Mouse (Mus musculus): ENCODE data around the gene Chrnb1. TPM values are rescaled to one million over a fixed set of nuclear protein-coding genes. Genes with fewer than 3 reads are reported as not detected.

Chrnb1 gene
- polyA plus RNA-seq, 1 experiment from 2014 or later, result 13.8 TPM

- WGBS, result 53% methylated on average over 8 of the region's 8 CpGs
- H3K27ac ChIP-seq (ENCODE audit: low read length), result 0 out of 2 replicates have a peak overlapping the region, but pooled peaks have one; percentile 38
- peaks cover 43% of the 10 kb centered on the region for H3K4me1 ChIP-seq (ENCODE audit: insufficient read depth, low read length)
- no peaks in the 10 kb centered on the region for H3K9me3 ChIP-seq (ENCODE audit: low read length)
- peak overlapping the region; percentile 81 for H3K9ac ChIP-seq (replicated peaks; ENCODE audit: low read length)
- H3K4me3 ChIP-seq (ENCODE audit: low read length), result peak overlapping the region; percentile 47
- ATAC-seq (ENCODE audit: low FRiP score, low TSS enrichment), result no peak
- H3K4me2 ChIP-seq (replicated peaks; ENCODE audit: low read depth, low read length), result peak overlapping the region; percentile 98
- no peaks in the 10 kb centered on the region; the same call in 1 of the 2 replicates for H3K27me3 ChIP-seq (ENCODE audit: insufficient read depth, low read length)
- H3K36me3 ChIP-seq (ENCODE audit: insufficient read depth, low read length), result 0 out of 2 replicates have a peak, but pooled peaks cover 12% of the 10 kb centered on the region
These were observed 37.8 kb upstream of the Chrnb1 start for GRCm38 (mm10) chr11:69833554-69833953.

GRCm38 (mm10) chr11:69828832-69829231, 33.1 kb upstream of the Chrnb1 start:
- H3K4me2 ChIP-seq (replicated peaks; ENCODE audit: low read depth, low read length), result no peak overlapping the region
- H3K9ac ChIP-seq (replicated peaks; ENCODE audit: low read length), result no peak overlapping the region
- H3K36me3 ChIP-seq (ENCODE audit: insufficient read depth, low read length), result peaks cover 41% of the 10 kb centered on the region
- peaks cover 14% of the 10 kb centered on the region for H3K4me1 ChIP-seq (ENCODE audit: insufficient read depth, low read length)
- no peak overlapping the region for H3K4me3 ChIP-seq (ENCODE audit: low read length)
- no peaks in the 10 kb centered on the region for H3K9me3 ChIP-seq (ENCODE audit: low read length)
- 61% methylated on average over 5 of the region's 5 CpGs for WGBS
- no peak overlapping the region for H3K27ac ChIP-seq (ENCODE audit: low read length)
- no peaks in the 10 kb centered on the region; the same call in 1 of the 2 replicates for H3K27me3 ChIP-seq (ENCODE audit: insufficient read depth, low read length)
- no peak for ATAC-seq (ENCODE audit: low FRiP score, low TSS enrichment)

GRCm38 (mm10) chr11:69823456-69823855, 27.7 kb upstream of the Chrnb1 start:
- H3K27me3 ChIP-seq (ENCODE audit: insufficient read depth, low read length), result no peaks in the 10 kb centered on the region
- peaks cover 29% of the 10 kb centered on the region for H3K36me3 ChIP-seq (ENCODE audit: insufficient read depth, low read length)
- H3K27ac ChIP-seq (ENCODE audit: low read length), result no peak overlapping the region
- no peak overlapping the region for H3K4me2 ChIP-seq (replicated peaks; ENCODE audit: low read depth, low read length)
- H3K4me1 ChIP-seq (ENCODE audit: insufficient read depth, low read length), result no peaks in the 10 kb centered on the region
- WGBS, result 48% methylated on average over 2 of the region's 2 CpGs
- H3K9ac ChIP-seq (replicated peaks; ENCODE audit: low read length), result no peak overlapping the region
- H3K4me3 ChIP-seq (ENCODE audit: low read length), result no peak overlapping the region
- no peak for ATAC-seq (ENCODE audit: low FRiP score, low TSS enrichment)
- no peaks in the 10 kb centered on the region for H3K9me3 ChIP-seq (ENCODE audit: low read length)

DNA sequence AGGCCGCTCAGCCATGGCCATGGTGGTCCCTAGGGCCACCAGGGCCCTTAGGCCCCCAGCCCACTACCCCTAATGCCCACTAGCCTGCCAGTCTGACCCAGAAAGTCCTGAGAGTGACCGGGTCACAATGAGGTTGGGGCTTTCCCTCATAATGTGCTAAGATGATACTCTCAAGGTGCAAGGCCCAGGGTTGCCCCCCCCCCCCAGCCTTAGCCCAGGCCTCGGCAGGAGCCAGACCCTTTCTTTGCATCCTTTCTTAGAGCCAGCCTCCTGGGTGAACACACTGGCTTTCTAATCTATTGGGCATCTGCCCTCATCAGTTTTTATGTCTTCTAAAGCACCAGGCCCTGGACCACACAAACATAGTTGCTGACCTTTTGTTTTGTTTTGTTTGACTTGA, 26.3 kb upstream of the Chrnb1 start, which contains the start of gene Spem1:
Gene Spem1 (minus strand): TSS at position 101 of the 400 bp plus-strand sequence.
- 81% methylated on average over 3 of the region's 3 CpGs for WGBS
- no peak within 1 kb of the TSS for H3K4me3 ChIP-seq (ENCODE audit: low read length)
- H3K9me3 ChIP-seq (ENCODE audit: low read length), result peaks cover 9% of the 10 kb centered on the region; the same call in 1 of the 2 replicates
- no peaks in the 10 kb centered on the region for H3K27me3 ChIP-seq (ENCODE audit: insufficient read depth, low read length)
- no peak within 1 kb of the TSS for H3K27ac ChIP-seq (ENCODE audit: low read length)
- peaks cover 16% of the 10 kb centered on the region for H3K36me3 ChIP-seq (ENCODE audit: insufficient read depth, low read length)
- ATAC-seq (ENCODE audit: low FRiP score, low TSS enrichment), result no peak
- no peak within 1 kb of the TSS for H3K4me2 ChIP-seq (replicated peaks; ENCODE audit: low read depth, low read length)
- H3K9ac ChIP-seq (replicated peaks; ENCODE audit: low read length), result no peak within 1 kb of the TSS
- H3K4me1 ChIP-seq (ENCODE audit: insufficient read depth, low read length), result no peaks in the 10 kb centered on the region

DNA sequence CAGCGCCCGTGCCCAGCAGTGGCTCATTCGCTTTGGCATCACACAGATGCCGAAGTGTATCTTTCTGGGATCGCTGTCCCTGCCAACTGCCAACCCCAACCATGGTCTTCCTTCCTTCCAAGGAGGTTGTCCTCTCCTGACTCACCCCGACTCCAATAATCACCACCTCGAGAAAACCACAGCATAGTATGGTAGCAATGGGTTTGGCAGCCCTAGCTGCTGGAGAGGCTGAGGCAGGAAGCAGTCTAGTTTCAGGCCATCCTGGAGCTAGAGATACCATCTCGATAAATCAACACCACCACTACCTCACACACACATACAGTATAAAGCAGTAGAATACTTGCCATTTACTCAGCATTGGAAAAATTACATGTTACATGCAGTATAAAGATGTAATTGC, 23.1 kb upstream of the Chrnb1 start:
- H3K36me3 ChIP-seq (ENCODE audit: insufficient read depth, low read length), result no peaks in the 10 kb centered on the region
- no peak for ATAC-seq (ENCODE audit: low FRiP score, low TSS enrichment)
- no peak overlapping the region for H3K27ac ChIP-seq (ENCODE audit: low read length)
- H3K9ac ChIP-seq (replicated peaks; ENCODE audit: low read length), result no peak overlapping the region
- H3K4me3 ChIP-seq (ENCODE audit: low read length), result no peak overlapping the region
- H3K27me3 ChIP-seq (ENCODE audit: insufficient read depth, low read length), result no peaks in the 10 kb centered on the region
- no peaks in the 10 kb centered on the region for H3K4me1 ChIP-seq (ENCODE audit: insufficient read depth, low read length)
- no peak overlapping the region for H3K4me2 ChIP-seq (replicated peaks; ENCODE audit: low read depth, low read length)
- peaks cover 11% of the 10 kb centered on the region; the same call in 1 of the 2 replicates for H3K9me3 ChIP-seq (ENCODE audit: low read length)
- 94% methylated on average over 8 of the region's 8 CpGs for WGBS

GRCm38 (mm10) chr11:69818365-69818764, 22.6 kb upstream of the Chrnb1 start, which contains the start of gene Spem2:
Gene Spem2, minus strand, starts transcription at chr11:69818465.
- WGBS, result 72% methylated on average over 2 of the region's 2 CpGs
- H3K9me3 ChIP-seq (ENCODE audit: low read length), result peaks cover 11% of the 10 kb centered on the region; the same call in 1 of the 2 replicates
- no peak within 1 kb of the TSS for H3K27ac ChIP-seq (ENCODE audit: low read length)
- no peaks in the 10 kb centered on the region for H3K27me3 ChIP-seq (ENCODE audit: insufficient read depth, low read length)
- ATAC-seq (ENCODE audit: low FRiP score, low TSS enrichment), result no peak
- no peak within 1 kb of the TSS for H3K9ac ChIP-seq (replicated peaks; ENCODE audit: low read length)
- no peak within 1 kb of the TSS for H3K4me2 ChIP-seq (replicated peaks; ENCODE audit: low read depth, low read length)
- no peaks in the 10 kb centered on the region for H3K4me1 ChIP-seq (ENCODE audit: insufficient read depth, low read length)
- no peaks in the 10 kb centered on the region for H3K36me3 ChIP-seq (ENCODE audit: insufficient read depth, low read length)
- no peak within 1 kb of the TSS for H3K4me3 ChIP-seq (ENCODE audit: low read length)

DNA sequence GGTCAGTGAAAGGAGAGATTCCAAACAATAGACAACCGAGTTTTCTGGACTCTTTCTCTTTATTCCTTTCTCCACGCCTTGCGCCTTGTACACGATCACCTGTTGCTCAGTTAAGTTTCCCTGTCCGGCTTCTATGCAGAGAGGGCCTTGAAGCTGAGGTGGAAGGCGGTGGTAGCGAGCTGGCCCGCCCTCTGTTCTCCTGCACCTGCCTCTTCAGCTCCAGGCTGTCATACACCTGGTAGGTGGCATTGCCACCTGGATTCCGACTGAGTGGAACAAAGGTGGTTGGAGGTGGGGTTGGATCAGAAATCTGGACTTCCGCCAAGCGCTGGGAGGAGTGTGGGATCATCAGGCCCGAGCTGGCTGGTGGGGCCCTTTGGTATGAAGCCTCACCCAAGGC, 20.8 kb upstream of the Chrnb1 start:
- no peak for ATAC-seq (ENCODE audit: low FRiP score, low TSS enrichment)
- no peak overlapping the region for H3K27ac ChIP-seq (ENCODE audit: low read length)
- H3K4me2 ChIP-seq (replicated peaks; ENCODE audit: low read depth, low read length), result no peak overlapping the region
- H3K36me3 ChIP-seq (ENCODE audit: insufficient read depth, low read length), result no peaks in the 10 kb centered on the region
- no peaks in the 10 kb centered on the region for H3K4me1 ChIP-seq (ENCODE audit: insufficient read depth, low read length)
- WGBS, result 91% methylated on average over 12 of the region's 12 CpGs
- H3K9ac ChIP-seq (replicated peaks; ENCODE audit: low read length), result no peak overlapping the region
- H3K9me3 ChIP-seq (ENCODE audit: low read length), result peaks cover 11% of the 10 kb centered on the region; the same call in 1 of the 2 replicates
- H3K4me3 ChIP-seq (ENCODE audit: low read length), result no peak overlapping the region
- H3K27me3 ChIP-seq (ENCODE audit: insufficient read depth, low read length), result no peaks in the 10 kb centered on the region

- no peak within 1 kb of the TSS for H3K4me2 ChIP-seq (replicated peaks; ENCODE audit: low read depth, low read length)
- no peak for ATAC-seq (ENCODE audit: low FRiP score, low TSS enrichment)
- WGBS, result 50% methylated on average over 10 of the region's 10 CpGs
- 0 out of 2 replicates have a peak within 1 kb of the TSS, but pooled peaks have one; percentile 22 for H3K9ac ChIP-seq (replicated peaks; ENCODE audit: low read length)
- no peaks in the 10 kb centered on the region for H3K4me1 ChIP-seq (ENCODE audit: insufficient read depth, low read length)
- no peaks in the 10 kb centered on the region for H3K27me3 ChIP-seq (ENCODE audit: insufficient read depth, low read length)
- no peaks in the 10 kb centered on the region for H3K36me3 ChIP-seq (ENCODE audit: insufficient read depth, low read length)
- no peak within 1 kb of the TSS for H3K4me3 ChIP-seq (ENCODE audit: low read length)
- H3K9me3 ChIP-seq (ENCODE audit: low read length), result peaks cover 11% of the 10 kb centered on the region; the same call in 1 of the 2 replicates
- no peak within 1 kb of the TSS for H3K27ac ChIP-seq (ENCODE audit: low read length)
These were observed 19.4 kb upstream of the Chrnb1 start, which contains the start of gene Gm39566 for GRCm38 (mm10) chr11:69815155-69815554. Gene Gm39566, minus strand, starts transcription at chr11:69815298.

- ATAC-seq (ENCODE audit: low FRiP score, low TSS enrichment), result no peak
- Histone ChIP-seq H3K4me3 (ENCODE audit: low read length) (no peak overlapping the region), H3K36me3 (ENCODE audit: insufficient read depth, low read length) (no peaks in the 10 kb centered on the region), H3K9me3 (ENCODE audit: low read length) (no peaks in the 10 kb centered on the region), H3K9ac (replicated peaks; ENCODE audit: low read length) (no peak overlapping the region), H3K27ac (ENCODE audit: low read length) (no peak overlapping the region), H3K4me1 (ENCODE audit: insufficient read depth, low read length) (no peaks in the 10 kb centered on the region), H3K27me3 (ENCODE audit: insufficient read depth, low read length) (peaks cover 5% of the 10 kb centered on the region; the same call in 1 of the 2 replicates), H3K4me2 (replicated peaks; ENCODE audit: low read depth, low read length) (no peak overlapping the region)
These were observed 14.5 kb upstream of the Chrnb1 start for GRCm38 (mm10) chr11:69810280-69810679.

- H3K36me3 ChIP-seq (ENCODE audit: insufficient read depth, low read length), result no peaks in the 10 kb centered on the region
- H3K9ac ChIP-seq (replicated peaks; ENCODE audit: low read length), result no peak overlapping the region
- peaks cover 24% of the 10 kb centered on the region for H3K4me1 ChIP-seq (ENCODE audit: insufficient read depth, low read length)
- H3K4me2 ChIP-seq (replicated peaks; ENCODE audit: low read depth, low read length), result no peak overlapping the region
- no peak for ATAC-seq (ENCODE audit: low FRiP score, low TSS enrichment)
- no peak overlapping the region for H3K27ac ChIP-seq (ENCODE audit: low read length)
- no peak overlapping the region for H3K4me3 ChIP-seq (ENCODE audit: low read length)
- peaks cover 11% of the 10 kb centered on the region; the same call in 1 of the 2 replicates for H3K27me3 ChIP-seq (ENCODE audit: insufficient read depth, low read length)
- 79% methylated on average over 2 of the region's 2 CpGs for WGBS
- H3K9me3 ChIP-seq (ENCODE audit: low read length), result no peaks in the 10 kb centered on the region
These were observed 11.9 kb upstream of the Chrnb1 start for GRCm38 (mm10) chr11:69807641-69808040.

Measured in kidney, embryonic 16.5 days (tissue).